Mouse (Mus musculus): Measurements from ENCODE around the gene Ssbp2.

DNA sequence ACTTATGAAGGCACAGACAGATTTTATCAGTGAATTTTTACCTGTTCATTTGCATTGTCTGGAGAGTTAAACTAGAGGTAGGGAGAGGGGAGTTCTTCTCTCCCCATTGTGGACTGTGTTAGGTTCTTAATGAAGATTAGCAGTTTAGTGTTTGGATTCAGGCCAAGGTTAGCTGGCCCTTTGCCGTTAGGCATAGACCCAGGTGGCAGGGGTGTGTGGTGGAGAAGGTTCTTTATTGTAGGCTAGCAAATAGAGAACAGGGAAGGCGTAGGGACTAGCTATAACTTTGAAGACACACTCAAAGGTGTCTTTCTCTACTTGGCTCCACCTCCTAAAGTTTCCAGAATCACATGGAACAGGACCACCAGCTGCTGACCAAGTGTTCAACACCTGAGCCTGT lies 11.5 kb downstream of the Ssbp2 start:
- TF ChIP-seq CTCF (IDR thresholded peaks at IDR 0.05; ENCODE audit: insufficient read depth, low read length) (no peak), POLR2A (IDR thresholded peaks at IDR 0.05; ENCODE audit: borderline replicate concordance, extremely low read depth, low read depth, low read length) (no peak)
